Mouse (Mus musculus) kidney, postnatal 10 days (tissue): ENCODE data around the gene Nkd1.

Experiments used
- DNase-seq: peaks from one replicate; pipeline ENCODE4 v3.0.0; 2021; ENCODE audit warnings: mixed read lengths

The Nkd1 gene

DNA sequence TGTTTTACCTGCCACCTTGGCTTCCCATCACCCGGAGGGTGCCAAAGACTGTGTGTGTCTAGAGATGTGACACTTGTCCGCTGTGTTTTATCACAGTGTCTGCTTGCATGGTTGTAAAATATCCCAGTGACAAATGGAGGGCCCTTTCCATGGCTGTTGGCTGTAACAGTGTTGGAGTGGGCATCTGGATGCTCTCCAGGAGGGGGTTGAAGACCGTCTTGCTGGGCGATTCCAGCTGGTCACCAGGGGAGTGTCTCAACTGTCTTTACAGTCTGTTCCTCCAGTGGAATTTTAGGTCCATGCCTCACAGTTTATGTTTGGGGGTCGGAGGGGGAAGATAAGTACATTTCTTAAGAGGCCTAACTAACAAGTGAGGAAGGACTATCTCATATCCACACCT lies 99.8 kb downstream of the Nkd1 start:
- DNase-seq: no peak

DNA sequence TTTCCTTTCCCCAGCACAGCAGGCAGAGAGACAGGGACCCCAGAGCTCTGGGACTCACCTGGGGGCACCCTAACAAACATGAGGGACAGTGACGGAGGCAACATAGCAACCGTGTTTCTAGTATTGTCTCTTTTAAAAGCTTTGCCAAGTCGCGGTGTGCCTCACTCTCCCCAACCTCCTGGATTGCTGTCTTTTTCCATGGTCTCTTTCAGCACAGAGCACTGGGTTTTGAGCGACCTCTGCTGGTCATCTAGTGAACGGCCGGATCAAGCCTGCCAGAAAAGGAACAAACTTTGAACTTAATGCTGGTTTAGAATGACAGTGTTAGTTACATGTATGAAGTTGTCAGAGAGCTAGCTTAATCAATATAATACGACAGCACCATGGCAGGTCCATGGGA lies 100.3 kb downstream of the Nkd1 start:
- peak; percentile 88 for DNase-seq

DNA sequence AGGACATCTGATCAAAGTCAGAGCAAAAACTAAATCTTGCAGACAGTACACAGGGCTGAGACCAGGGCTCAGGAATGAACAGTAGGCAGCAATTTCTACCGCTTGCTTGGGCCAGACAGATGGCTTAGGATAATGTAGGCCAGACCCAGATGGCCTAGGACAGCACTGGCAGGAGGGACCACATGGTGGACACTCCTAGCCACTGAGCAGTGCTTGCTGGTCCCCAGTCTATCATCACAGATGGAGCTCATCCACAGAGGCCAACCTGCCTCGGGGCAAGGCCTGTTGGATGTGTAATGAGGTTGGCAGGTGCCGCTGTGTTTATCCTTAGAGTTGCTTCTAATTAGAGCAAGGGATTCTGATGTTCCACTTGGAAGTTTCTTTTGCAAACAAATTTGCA lies 102.2 kb downstream of the Nkd1 start:
- DNase-seq: no peak

DNA sequence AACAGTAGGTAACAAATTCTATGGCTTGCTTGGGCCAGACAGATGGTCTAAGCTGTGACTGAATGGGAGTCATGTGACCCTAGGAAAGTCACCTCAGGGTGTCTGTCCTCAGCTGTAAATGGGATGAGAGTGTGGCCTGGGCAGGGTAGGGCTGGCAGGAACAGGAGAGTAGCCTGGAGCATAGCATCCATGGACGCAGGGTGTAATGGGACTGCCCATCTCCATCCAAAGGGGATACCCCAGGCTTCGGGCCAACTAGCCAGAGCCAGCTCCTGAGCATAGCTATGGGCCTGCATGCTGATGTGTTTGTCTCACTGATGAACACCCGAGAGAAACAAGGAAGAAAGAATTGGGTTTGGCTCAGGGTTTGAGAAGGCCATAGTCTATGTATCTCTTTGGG lies 103.1 kb downstream of the Nkd1 start:
- DNase-seq: no peak

DNA sequence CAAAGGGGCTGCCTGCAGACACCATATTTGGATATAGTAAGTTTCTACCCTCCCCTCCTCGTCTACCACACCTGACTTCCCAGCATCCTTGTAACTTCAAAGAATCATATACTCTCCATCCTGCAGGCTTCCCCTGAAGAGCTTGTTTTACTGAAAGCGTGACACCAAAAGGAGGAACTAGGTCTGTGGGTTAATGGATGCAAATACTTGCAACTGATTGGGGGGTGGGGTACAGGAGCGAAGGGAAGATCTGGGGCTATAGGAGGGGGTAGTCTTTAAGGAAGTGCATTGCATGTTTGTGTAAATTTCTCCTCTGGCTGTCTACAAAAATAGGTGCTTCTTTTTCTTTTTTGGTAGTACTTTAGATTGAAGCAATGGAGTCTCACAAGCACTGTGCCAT lies 105.3 kb downstream of the Nkd1 start:
- no peak for DNase-seq

DNA sequence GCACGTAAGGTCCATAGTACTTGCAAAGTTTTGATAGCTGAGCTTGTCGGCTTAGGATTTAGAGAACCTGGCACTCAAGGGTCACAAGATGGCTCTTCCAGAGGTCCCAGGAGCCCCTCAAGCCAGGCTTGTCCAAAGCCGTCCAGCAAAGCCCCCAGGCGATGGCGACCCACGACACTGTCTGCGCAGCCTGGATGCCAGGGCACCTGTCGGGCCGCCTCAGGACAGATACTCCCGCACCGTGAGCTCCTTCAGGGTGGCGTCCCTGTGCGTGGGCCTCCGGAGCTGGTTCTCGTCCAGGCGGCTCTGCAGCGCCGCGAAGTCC lies 105.7 kb downstream of the Nkd1 start:
- DNase-seq: no peak

DNA sequence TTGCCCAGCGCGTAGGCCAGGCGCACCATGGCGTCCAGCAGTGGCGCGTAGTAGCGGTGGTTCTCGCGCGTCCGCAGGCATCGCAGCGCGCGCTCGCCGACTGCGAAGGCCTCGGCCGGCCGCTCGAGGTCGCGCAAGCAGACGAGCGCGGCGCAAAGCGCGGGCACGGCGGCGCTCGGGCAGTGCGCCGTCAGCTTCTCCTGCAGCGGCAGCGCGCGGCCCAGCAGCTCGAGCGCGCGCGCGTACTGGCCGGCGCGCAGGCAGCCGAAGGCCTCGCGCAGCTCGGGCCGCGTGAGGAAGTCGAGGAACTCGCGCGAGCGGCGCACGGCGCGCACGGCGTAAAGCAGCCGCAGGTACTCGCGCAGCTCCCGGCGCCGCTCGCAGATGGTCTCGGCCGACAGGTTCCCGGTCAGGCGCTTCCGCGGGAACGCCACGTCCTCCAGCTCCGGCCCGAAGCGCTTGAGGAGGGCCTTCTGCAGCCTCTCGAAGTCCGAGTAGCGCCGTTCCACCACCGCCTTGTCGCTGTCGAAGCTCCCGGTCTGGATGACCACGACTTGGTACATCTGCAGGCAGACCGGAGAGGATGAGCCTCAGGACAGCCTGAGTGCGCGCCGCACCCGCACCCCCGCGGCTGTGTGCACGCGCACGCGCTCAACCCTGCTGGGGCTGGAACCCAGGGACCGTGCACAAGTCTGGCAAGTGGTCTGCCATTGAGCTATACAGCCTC lies 106.3 kb downstream of the Nkd1 start:
- peak; percentile 89 for DNase-seq

DNA sequence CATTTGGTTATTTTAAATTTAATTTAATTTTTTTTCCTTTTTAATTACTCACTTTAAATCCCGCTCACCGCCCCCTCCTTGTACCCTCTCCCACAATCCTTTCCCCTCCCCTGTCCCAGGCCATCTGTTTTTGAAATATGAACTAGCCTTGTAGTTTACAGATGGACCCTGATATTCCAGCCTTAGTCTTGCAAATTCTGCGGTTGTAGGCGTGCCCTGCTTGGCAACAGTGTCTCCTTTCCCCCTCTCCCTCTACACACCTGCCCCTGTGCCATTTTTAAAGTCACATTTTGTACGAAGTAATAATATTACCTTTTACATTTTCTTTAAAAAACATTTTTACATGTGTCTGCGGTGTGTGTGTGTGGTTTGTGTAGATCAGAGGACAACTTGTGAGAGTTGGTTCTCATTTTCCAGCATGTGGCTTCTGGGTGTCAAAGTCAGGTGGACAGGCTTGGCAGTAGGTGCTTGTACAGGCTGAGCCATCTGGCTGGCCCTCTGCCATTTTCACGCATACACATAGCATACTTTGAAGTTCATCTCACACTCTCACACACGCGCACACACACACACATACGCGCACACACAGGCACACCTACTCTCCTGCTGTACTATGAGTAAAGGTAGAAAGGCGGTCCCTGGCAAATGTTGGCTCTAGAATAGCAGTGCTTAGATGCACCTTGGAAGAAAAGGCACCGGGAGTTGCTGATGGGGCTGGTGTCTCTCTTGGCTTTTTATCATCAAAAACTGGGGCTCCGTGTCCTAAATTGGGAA lies 107.0 kb downstream of the Nkd1 start:
- DNase-seq: no peak

DNA sequence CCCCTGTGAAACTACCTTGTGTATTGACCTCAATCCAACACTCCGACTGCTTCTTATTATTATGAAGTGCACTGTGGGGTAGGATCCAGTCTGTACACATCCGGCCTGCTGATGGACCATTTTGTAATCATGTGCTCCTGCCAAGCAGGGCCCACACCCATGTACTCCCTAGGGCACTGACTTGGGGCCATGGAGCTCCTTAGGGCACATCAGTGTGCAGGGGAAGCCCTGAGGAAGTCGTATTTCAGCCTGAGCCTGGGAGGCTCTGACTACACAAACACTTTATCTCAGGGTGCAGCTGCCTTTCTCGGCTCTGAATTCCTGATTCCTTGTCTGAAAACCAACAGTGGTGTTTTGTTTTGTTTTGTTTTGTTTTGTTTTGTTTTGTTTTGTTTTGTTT lies 109.1 kb downstream of the Nkd1 start:
- peak; percentile 30 for DNase-seq

DNA sequence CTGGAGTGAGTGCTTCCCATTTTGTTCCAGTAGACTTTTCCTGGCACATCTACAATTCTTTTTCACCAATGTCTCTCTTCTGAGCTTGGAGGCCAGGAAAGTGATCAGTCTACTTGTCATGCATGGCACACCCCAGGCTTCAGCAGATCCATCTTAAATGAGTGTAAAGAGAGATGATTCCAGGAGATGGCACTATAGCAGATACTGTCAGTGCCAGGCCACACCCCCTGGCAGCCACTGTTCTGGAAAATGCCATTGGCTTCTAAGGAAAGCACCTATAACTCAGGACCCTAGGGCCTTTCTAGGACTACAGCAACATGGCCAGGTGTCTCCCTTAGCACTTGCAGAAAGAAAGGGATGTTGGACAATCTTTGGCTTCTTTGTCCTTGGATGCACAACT lies 109.9 kb downstream of the Nkd1 start:
- peak; percentile 60 for DNase-seq

DNA sequence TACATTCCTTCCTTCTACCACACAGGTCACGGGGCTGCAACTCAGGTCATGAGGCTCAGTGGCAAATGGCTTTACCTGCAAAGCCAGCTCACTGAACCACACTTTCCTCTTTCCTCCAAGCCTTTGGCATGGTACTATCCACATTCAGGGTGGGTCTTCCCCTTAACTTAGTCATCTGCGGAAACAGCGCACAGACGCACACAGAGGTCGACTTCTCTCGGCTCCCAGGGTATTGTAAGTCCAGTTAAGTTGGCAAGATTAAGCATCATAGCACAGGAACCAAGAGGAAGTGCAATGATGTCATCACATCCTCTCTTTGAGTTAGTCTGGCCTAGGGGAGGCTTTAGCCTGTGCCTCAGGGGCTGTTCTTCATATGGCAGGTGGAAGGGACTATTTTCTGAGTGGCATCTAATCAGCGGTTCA lies 112.2 kb downstream of the Nkd1 start:
- peak; percentile 42 for DNase-seq

DNA sequence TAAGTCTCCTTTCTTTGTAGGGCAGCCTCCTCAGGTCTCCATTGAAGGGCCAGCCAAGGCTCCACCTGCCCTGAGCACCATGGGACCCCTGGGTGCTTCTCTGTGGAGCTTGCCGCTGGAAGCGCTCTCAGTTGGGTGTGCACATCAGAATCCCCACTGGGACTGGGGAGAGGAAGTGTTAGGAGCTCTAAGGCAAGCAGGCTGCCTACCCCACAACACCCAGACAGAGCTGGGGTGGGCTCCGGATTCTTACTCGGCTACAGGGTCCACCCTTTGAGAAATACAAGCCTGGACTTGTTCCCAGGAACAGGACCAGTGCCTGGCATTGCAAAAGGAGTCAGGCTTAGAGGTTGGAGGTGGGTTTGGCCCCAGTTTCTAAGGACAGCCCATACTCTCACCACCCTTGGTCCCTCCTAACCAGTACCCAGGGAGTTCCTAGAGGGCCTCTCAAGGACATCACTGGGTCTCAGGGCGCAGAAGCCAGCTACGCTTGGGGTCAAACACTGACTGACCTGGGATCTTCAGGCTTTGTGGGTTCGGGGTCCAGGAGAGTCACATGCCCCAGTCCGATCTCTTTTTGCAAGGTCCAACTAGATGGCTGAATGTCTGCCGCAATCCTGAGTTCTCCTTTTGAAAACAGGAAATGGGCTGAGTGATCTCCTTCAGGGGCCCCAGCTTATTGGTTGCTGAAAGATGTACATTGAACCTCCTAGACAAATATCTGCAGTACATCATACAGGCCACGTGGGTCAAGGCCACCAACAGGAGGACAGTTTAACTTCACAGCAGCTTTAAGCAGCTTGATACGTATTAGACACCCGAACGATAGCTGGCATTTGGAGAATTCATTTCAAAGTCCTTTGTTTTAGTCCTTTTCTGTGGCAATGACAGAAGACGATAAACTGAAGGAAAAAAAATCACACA lies 114.6 kb downstream of the Nkd1 start, which contains the start of gene Snx20:
Gene Snx20 (minus strand): TSS at position 655 of the 924 bp plus-strand sequence.
- DNase-seq: no peak

DNA sequence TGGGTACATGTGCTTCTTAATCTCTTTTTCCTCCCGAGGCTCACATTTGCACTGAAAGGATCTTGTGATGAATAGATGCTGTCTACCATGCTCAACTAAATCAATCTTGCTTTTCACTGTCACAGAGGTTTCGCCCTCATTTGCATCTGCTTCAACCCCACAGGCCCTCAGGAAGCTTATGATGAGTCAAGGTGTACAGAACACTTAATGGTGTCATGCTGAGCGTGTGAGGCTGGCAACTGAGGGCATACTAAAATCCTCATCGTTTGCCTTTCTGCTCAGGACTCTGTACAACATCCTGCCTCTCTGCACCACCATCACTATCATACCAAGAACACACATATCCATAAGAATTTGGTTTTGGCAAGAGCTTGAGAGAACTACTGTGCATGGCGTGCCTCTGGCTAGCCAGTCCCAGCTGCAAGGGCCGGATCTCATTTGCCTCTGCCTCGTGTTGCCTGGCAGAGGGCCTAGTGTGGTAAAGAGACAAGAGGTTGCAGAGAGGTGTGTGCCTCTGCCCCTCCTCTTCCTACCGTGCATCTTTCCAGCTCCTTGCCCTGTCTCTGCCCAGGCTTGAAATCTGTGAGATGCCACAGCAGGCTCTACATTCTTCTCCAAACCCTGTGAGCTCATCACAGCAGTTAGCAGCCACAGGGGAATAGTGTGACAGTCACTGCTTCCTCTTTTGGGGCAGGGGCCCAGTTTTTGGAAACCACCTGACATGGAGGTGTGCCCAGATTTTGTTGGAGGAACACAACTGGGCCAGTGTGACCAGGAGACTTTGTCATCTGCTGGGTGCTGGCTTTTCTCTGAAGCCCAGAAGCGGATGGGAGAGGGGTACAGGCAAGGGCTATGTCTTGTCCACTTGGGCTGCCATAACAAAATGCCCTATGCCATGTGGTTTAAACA lies 116.2 kb downstream of the Nkd1 start:
- DNase-seq: no peak

DNA sequence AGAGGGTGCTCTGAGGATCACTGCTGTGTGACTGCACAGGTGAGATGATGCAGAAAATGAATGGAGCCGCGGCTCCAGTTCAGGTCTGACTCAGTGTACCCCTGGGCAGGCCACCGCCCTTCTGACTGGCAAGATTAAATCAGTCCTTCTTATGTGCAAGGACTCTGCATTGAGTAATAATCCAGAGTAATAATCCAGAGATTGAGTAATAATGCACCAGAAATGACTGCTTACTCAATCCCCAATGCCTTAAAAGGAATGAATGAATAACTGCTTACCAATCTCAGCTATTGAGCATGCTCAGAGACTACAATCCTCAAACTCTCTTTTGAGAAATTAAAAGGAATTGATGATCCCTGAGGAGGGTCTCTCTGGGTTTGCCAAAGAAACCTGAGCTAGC lies 117.8 kb downstream of the Nkd1 start:
- no peak for DNase-seq

DNA sequence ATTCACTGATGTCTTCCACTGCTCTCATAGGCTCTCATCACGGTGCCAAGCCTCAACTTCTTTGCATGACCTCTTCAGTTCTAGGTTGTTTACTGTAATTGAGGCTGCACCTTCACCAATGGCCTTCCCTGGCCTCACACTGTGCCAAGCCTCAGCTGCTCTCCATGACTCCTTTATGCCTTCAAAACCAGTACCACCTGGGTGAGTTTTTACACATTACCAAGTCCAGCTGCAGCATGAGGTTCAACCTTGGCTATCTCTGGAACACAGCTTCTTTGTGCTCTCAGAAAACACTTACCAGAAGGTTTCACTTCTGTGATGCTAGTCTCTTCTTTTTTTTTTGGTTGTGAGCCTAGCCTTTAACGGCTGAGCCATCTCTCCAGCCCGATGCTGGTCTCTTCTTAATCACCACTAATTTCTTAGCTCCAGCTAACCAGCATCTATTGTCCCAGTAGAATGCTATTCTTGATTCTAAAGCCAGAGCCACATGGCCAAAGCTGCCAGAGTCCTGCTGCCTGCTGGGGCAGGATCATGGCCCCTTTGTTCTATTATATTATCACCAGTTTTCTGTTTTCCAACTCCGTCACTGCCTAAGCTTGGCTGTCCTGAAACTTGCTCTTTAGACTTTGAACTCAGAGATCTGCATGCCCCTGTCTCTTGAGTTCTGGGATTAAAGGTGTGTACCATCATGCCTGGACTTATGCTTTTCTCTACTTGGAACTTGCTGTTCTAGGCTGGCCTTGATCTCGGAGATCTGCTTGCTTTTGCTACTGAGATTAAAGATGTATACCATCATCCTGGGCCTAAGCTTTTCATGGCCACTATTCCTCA lies 121.8 kb downstream of the Nkd1 start:
- no peak for DNase-seq
